Mouse (Mus musculus) left cerebral cortex, postnatal 10 days (tissue): ENCODE results near the gene Il15ra. TPM values are rescaled to one million over a fixed set of nuclear protein-coding genes. Genes with fewer than 3 reads are reported as not detected.

Experiments used
- DNase-seq, 2 experiments: peaks; one replicate each; pipeline ENCODE4 v3.0.0; 2021 to 2022; ENCODE audit warnings: low spot score in 2 of 2, mixed read lengths in 1 of 2; ENCODE audit errors: extremely low spot score in 1 of 2
- intact Hi-C: fragments of 180-260 bp; cut with DNase I; formaldehyde crosslinking; loops from one replicate; pipeline ENCODE4 v1.15.1; 2025
- total RNA-seq, 2 experiments: library from RNA; stranded (reverse); gene quantifications; 2 replicates each; pipeline ENCODE4 v1.2.3; 2021

Gene Il15ra
- total RNA-seq, result 1 to 10 TPM; 2.9 to 3.8 TPM

GRCm38 (mm10) chr2:11705201-11706025 is at the start of gene Il15ra:
Gene Il15ra (plus strand): TSS chr2:11705290.
- intact Hi-C loops, result no loop called here
- peak; percentile 46 to 80 for DNase-seq

GRCm38 (mm10) chr2:11657581-11657980 is 47.5 kb upstream of the Il15ra start:
- DNase-seq, result no peak
- intact Hi-C loops, result no loop called here

- DNase-seq, result no peak
- intact Hi-C loops, result no loop called here
These were observed 45.8 kb upstream of the Il15ra start for GRCm38 (mm10) chr2:11659263-11659662.

GRCm38 (mm10) chr2:11662143-11662906 is 42.8 kb upstream of the Il15ra start:
- intact Hi-C loops, result no loop called here

GRCm38 (mm10) chr2:11662907-11663230 is 42.2 kb upstream of the Il15ra start:
- DNase-seq, result no peak
- intact Hi-C loops, result no loop called here

More at GRCm38 (mm10) chr2:11662143-11662906, 42.8 kb upstream of the Il15ra start:
- no peak for DNase-seq

GRCm38 (mm10) chr2:11663961-11664360 is 41.1 kb upstream of the Il15ra start:
- intact Hi-C loops, result no loop called here
- DNase-seq, result peak; percentile 89 to 90

GRCm38 (mm10) chr2:11664367-11664766 is 40.7 kb upstream of the Il15ra start:
- intact Hi-C loops, result no loop called here
- DNase-seq, result peak in 1 of 2 experiments; percentile 71

GRCm38 (mm10) chr2:11664806-11665205 is 40.3 kb upstream of the Il15ra start:
- intact Hi-C loops, result no loop called here

GRCm38 (mm10) chr2:11665326-11665725 is 39.8 kb upstream of the Il15ra start:
- no peak for DNase-seq
- intact Hi-C loops, result no loop called here

More at GRCm38 (mm10) chr2:11664806-11665205, 40.3 kb upstream of the Il15ra start:
- DNase-seq, result no peak

GRCm38 (mm10) chr2:11672144-11672543 is 32.9 kb upstream of the Il15ra start:
- intact Hi-C loops, result no loop called here

GRCm38 (mm10) chr2:11679626-11680025 is 25.5 kb upstream of the Il15ra start:
- DNase-seq, result no peak
- intact Hi-C loops, result no loop called here

More at GRCm38 (mm10) chr2:11672144-11672543, 32.9 kb upstream of the Il15ra start:
- no peak for DNase-seq

- intact Hi-C loops, result no loop called here
- DNase-seq, result no peak
These were observed 22.4 kb upstream of the Il15ra start for GRCm38 (mm10) chr2:11682712-11683111.

GRCm38 (mm10) chr2:11686512-11686911 is 18.6 kb upstream of the Il15ra start:
- no peak for DNase-seq
- intact Hi-C loops, result loop anchor here (2.0 kb wide), 1 partner anchor 84 kb away; no protein-coding TSS in a partner anchor

GRCm38 (mm10) chr2:11687436-11687835 is 17.7 kb upstream of the Il15ra start:
- peak in 1 of 2 experiments; percentile 16 for DNase-seq
- intact Hi-C loops, result loop anchor here (2.0 kb wide), 1 partner anchor 85 kb away; no protein-coding TSS in a partner anchor

- intact Hi-C loops, result no loop called here
- DNase-seq, result no peak
These were observed 14.7 kb upstream of the Il15ra start for GRCm38 (mm10) chr2:11690201-11690890.

- DNase-seq, result no peak
These were observed 11.7 kb upstream of the Il15ra start for GRCm38 (mm10) chr2:11693352-11693751.

GRCm38 (mm10) chr2:11694104-11694503 is 11.0 kb upstream of the Il15ra start:
- intact Hi-C loops, result no loop called here
- DNase-seq, result no peak

More at GRCm38 (mm10) chr2:11693352-11693751, 11.7 kb upstream of the Il15ra start:
- intact Hi-C loops, result no loop called here

- intact Hi-C loops, result no loop called here
- DNase-seq, result no peak
These were observed 9.2 kb upstream of the Il15ra start for GRCm38 (mm10) chr2:11695867-11696266.

- intact Hi-C loops, result no loop called here
- DNase-seq, result no peak
These were observed 6.1 kb upstream of the Il15ra start for GRCm38 (mm10) chr2:11698994-11699393.
